Mouse (Mus musculus) lung, postnatal 0 days (tissue): Measurements from ENCODE around the gene Hils1. TPM values are rescaled to one million over a fixed set of nuclear protein-coding genes. Genes with fewer than 3 reads are reported as not detected.

Experiments
- ATAC-seq: fragments of 200-750 bp; cut with Nextera tagmentation; 2 replicates; pipeline ENCODE4 v1.8.0; 2017; ENCODE audit warnings: moderate library complexity
- DNase-seq: peaks from one replicate; pipeline ENCODE4 v3.0.0-alpha.2; 2016; ENCODE audit warnings: low spot score
- H3K27ac ChIP-seq: fragments of 300-500 bp; sonication (generic); 2 replicates; pipeline ENCODE4 v1.5.1; 2014; ENCODE audit warnings: antibody characterized with exemption, mild to moderate bottlenecking, low read length, mixed read lengths
- H3K27me3 ChIP-seq: fragments of 300-500 bp; sonication (generic); replicated peaks from 2 replicates; pipeline ENCODE4 v1.6.1; 2014; ENCODE audit warnings: low read length, mixed read lengths; ENCODE audit not compliant: insufficient read depth
- H3K36me3 ChIP-seq: fragments of 300-500 bp; sonication (generic); 2 replicates; pipeline ENCODE4 v1.6.1; 2014; ENCODE audit warnings: low read length, mixed read lengths; ENCODE audit not compliant: insufficient read depth
- H3K4me1 ChIP-seq: fragments of 300-500 bp; sonication (generic); 2 replicates; pipeline ENCODE4 v1.6.1; 2014; ENCODE audit warnings: antibody characterized with exemption, low read depth, low read length, mixed read lengths; ENCODE audit not compliant: insufficient read depth
- H3K4me2 ChIP-seq: fragments of 300-500 bp; sonication (generic); replicated peaks from 2 replicates; pipeline ENCODE4 v1.6.1; 2014; ENCODE audit warnings: low read depth, mild to moderate bottlenecking, low read length, moderate library complexity, mixed read lengths
- H3K4me3 ChIP-seq: fragments of 300-500 bp; sonication (generic); 2 replicates; pipeline ENCODE4 v1.5.1; 2014; ENCODE audit warnings: low read depth, low read length
- H3K9ac ChIP-seq: fragments of 300-500 bp; sonication (generic); replicated peaks from 2 replicates; pipeline ENCODE4 v1.6.1; 2014; ENCODE audit warnings: low read depth, mild to moderate bottlenecking
- H3K9me3 ChIP-seq: fragments of 300-500 bp; sonication (generic); 2 replicates; pipeline ENCODE4 v1.6.1; 2016; ENCODE audit warnings: low read length, mixed read lengths
- CTCF ChIP-seq: IDR thresholded peaks from 2 replicates; pipeline ENCODE4 v1.5.1; 2016; ENCODE audit warnings: antibody characterized with exemption, mild to moderate bottlenecking
- EP300 ChIP-seq: IDR thresholded peaks from 2 replicates; pipeline ENCODE4 v1.6.1; 2016; ENCODE audit warnings: antibody characterized with exemption, mild to moderate bottlenecking, control low read depth
- WGBS: fragments of 180-500 bp; shearing (Covaris S2); extraction: QIAGEN DNeasy Blood & Tissue Kit; methylation state at CpG from one replicate; pipeline ENCODE4 v1.1.7; 2014; 5-methylcytosine and 5-hydroxymethylcytosine counted together
- polyA plus RNA-seq: library from polyadenylated mRNA; unstranded; fragments of >200 nt; fragmentation: Nextera tagmentation; extraction: Ambion mirVana; gene quantifications from 2 replicates; pipeline ENCODE4 v1.2.1, GENCODE M21; 2015

Hils1 gene
- polyA plus RNA-seq, 1 experiment from 2014 or later: not detected

GRCm38 (mm10) chr11:94987851-94988250, 20.5 kb downstream of the Hils1 start:
- Histone ChIP-seq H3K27me3 (no peaks in the 10 kb centered on the region), H3K4me1 (peaks cover 14% of the 10 kb centered on the region; the same call in 1 of the 2 replicates), H3K9me3 (no peaks in the 10 kb centered on the region), H3K4me3 (no peak overlapping the region), H3K27ac (no peak overlapping the region), H3K4me2 (no peak overlapping the region), H3K36me3 (no peaks in the 10 kb centered on the region), H3K9ac (no peak overlapping the region)
- DNase-seq (no peak), ATAC-seq (no peak)
- TF ChIP-seq EP300 (no peak), CTCF (no peak)
- WGBS: 80% methylated on average over 8 of the region's 8 CpGs

GRCm38 (mm10) chr11:94988780-94989561, 21.6 kb downstream of the Hils1 start:
- peak overlapping the region; percentile 47 for H3K4me3 ChIP-seq
- peak overlapping the region; percentile 94 for H3K4me2 ChIP-seq
- peak overlapping the region; percentile 87 for H3K27ac ChIP-seq
- H3K9me3 ChIP-seq: no peaks in the 10 kb centered on the region
- peaks cover 25% of the 10 kb centered on the region; the same call in 1 of the 2 replicates for H3K4me1 ChIP-seq
- H3K9ac ChIP-seq: peak overlapping the region; percentile 16; the same call in 1 of the 2 replicates
- ATAC-seq: no peak
- TF ChIP-seq EP300 (no peak), CTCF (no peak)
- WGBS: 15% methylated on average over 10 of the region's 10 CpGs
- no peaks in the 10 kb centered on the region for H3K27me3 ChIP-seq
- no peak for DNase-seq
- H3K36me3 ChIP-seq: no peaks in the 10 kb centered on the region

GRCm38 (mm10) chr11:94989562-94990017, 22.2 kb downstream of the Hils1 start:
- H3K27me3 ChIP-seq: no peaks in the 10 kb centered on the region
- peak overlapping the region; percentile 16; the same call in 1 of the 2 replicates for H3K9ac ChIP-seq
- TF ChIP-seq EP300: peak; percentile 42; the same call in 1 of the 2 replicates
- peak; percentile 35 for TF ChIP-seq CTCF
- peaks cover 31% of the 10 kb centered on the region; the same call in 1 of the 2 replicates for H3K4me1 ChIP-seq
- H3K4me2 ChIP-seq: peak overlapping the region; percentile 94
- no peaks in the 10 kb centered on the region for H3K9me3 ChIP-seq
- no peaks in the 10 kb centered on the region for H3K36me3 ChIP-seq
- ATAC-seq (peak; percentile 67), DNase-seq (peak; percentile 95)
- peak overlapping the region; percentile 47 for H3K4me3 ChIP-seq
- 1% methylated on average over 12 of the region's 12 CpGs for whole genome bisulfite sequencing
- peak overlapping the region; percentile 87 for H3K27ac ChIP-seq

GRCm38 (mm10) chr11:94990102-94990748, 22.8 kb downstream of the Hils1 start:
- Histone ChIP-seq H3K27me3 (no peaks in the 10 kb centered on the region), H3K4me2 (peak overlapping the region; percentile 94), H3K27ac (peak overlapping the region; percentile 87), H3K4me1 (peaks cover 38% of the 10 kb centered on the region; the same call in 1 of the 2 replicates), H3K4me3 (peak overlapping the region; percentile 87), H3K36me3 (no peaks in the 10 kb centered on the region), H3K9ac (0 out of 2 replicates have a peak overlapping the region, but pooled peaks have one; percentile 8), H3K9me3 (no peaks in the 10 kb centered on the region)
- 45% methylated on average over 6 of the region's 6 CpGs for WGBS
- ATAC-seq (no peak), DNase-seq (no peak)
- TF ChIP-seq EP300 (peak; percentile 33; the same call in 1 of the 2 replicates), CTCF (no peak)

DNA sequence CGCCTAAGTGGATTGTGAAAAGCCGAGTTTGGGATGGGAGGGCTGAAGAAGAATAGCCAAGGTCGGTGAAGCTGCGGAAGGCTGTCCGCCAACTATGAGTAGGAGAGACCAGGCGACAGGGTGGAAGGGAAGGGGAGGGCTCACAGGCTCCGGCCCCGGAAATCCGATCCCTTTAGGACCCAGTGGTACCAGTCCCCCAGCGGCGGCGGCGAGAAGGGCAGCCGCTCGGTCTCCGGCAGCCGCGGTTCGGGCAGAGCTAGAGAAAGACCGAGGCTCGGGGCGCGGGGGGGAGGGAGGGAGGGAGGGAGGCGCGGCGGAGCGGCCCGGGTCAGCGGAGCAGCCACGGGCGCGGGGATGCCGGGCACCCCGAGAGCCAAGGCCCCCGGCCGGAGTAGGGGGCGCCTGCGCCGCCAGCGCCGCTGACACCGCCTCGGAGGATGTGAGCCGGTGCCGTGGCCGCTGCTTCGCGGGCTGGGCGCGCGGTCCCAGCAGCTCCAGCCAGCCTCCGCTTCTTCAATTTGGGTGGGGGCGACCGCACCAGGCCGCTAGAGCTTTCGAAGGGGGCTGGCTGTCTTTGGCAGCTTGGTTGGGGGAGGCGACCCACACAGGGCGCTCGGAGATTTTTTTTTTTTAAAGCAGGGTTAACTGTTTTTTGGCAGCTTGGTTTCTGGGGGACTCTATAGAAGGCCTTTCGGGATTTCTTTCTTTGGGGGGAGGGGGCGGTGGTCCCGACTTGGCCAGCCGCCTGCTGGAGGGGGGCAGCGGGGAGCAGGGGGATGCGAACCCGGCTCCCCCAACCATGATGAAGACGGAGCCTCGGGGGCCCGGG, 23.6 kb downstream of the Hils1 start, which contains the start of gene Ppp1r9b:
Gene Ppp1r9b, plus strand, starts transcription at position 287 of the 829 bp plus-strand sequence.
- peak within 1 kb of the TSS; percentile 94 for H3K4me2 ChIP-seq
- TF ChIP-seq CTCF (peak; percentile 78), EP300 (no peak)
- peaks cover 39% of the 10 kb centered on the region; the same call in 1 of the 2 replicates for H3K4me1 ChIP-seq
- no peaks in the 10 kb centered on the region for H3K27me3 ChIP-seq
- H3K36me3 ChIP-seq: no peaks in the 10 kb centered on the region
- DNase-seq (peak; percentile 96), ATAC-seq (peak; percentile 81)
- H3K4me3 ChIP-seq: peak within 1 kb of the TSS; percentile 87
- peak within 1 kb of the TSS; percentile 87 for H3K27ac ChIP-seq
- 3% methylated on average over 57 of the region's 69 CpGs for WGBS
- peak within 1 kb of the TSS; percentile 68 for H3K9ac ChIP-seq
- no peaks in the 10 kb centered on the region for H3K9me3 ChIP-seq
